ENCODE assay signal across 8 mouse cellular contexts in genomic region chr7:100866675-100867074, GRCm38 (mm10). TPM values are rescaled to one million over a fixed set of nuclear protein-coding genes. Genes with fewer than 3 reads are reported as not detected.
DNase-seq lines count a peak whose midpoint lies in the region; ATAC-seq lines count a peak whose summit lies in the region.

No protein-coding gene starts in this region.

- no peak for ATAC-seq in forebrain, embryonic 14.5 days
- no peak for ATAC-seq in forebrain, embryonic 13.5 days

- 10% methylated on average over 3 of the region's 3 CpGs for WGBS in forebrain, embryonic 14.5 days
- WGBS in forebrain, embryonic 13.5 days, result 14% methylated on average over 3 of the region's 3 CpGs

- no peaks in the 10 kb centered on the region for H3K27me3 ChIP-seq in forebrain, embryonic 14.5 days (replicated peaks; ENCODE audit: control insufficient read depth, insufficient read depth, low read length)
- no peaks in the 10 kb centered on the region for H3K27me3 ChIP-seq in forebrain, embryonic 13.5 days

- no peak overlapping the region for H3K4me2 ChIP-seq in forebrain, embryonic 14.5 days (ENCODE audit: low read length)
- no peak overlapping the region for H3K4me2 ChIP-seq in forebrain, embryonic 13.5 days

- H3K4me3 ChIP-seq in forebrain, embryonic 14.5 days (ENCODE audit: low read depth, low read length), result no peak overlapping the region
- no peak overlapping the region for H3K4me3 ChIP-seq in forebrain, embryonic 13.5 days

- DNase-seq in forebrain, embryonic 14.5 days (ENCODE audit: low spot score), result peak; percentile 83
- peak; percentile 75 for DNase-seq in 3T3-L1 (ENCODE audit: low read depth, low spot score)
- DNase-seq in adipocyte (ENCODE audit: low spot score), result peak; percentile 63
- DNase-seq in embryo, embryonic 11.5 days (ENCODE audit: low read depth, low spot score), result peak; percentile 63
- DNase-seq in layer of hippocampus, adult 11-12 months (ENCODE audit: low spot score), result peak; percentile 84
- DNase-seq in lung, postnatal 10 days, result peak; percentile 75
- DNase-seq in spleen, postnatal 4 days (ENCODE audit: low spot score in 2 of 2), result peak; percentile 77 to 91

- H3K27ac ChIP-seq in forebrain, embryonic 14.5 days (ENCODE audit: low read depth, low read length), result no peak overlapping the region
- no peak overlapping the region for H3K27ac ChIP-seq in forebrain, embryonic 13.5 days

- no peak overlapping the region for H3K9ac ChIP-seq in forebrain, embryonic 14.5 days (ENCODE audit: low read length)
- no peak overlapping the region for H3K9ac ChIP-seq in forebrain, embryonic 13.5 days

- no peaks in the 10 kb centered on the region for H3K4me1 ChIP-seq in forebrain, embryonic 14.5 days (ENCODE audit: control insufficient read depth, insufficient read depth, low read length)
- H3K4me1 ChIP-seq in forebrain, embryonic 13.5 days, result peaks cover 9% of the 10 kb centered on the region

- H3K9me3 ChIP-seq in forebrain, embryonic 14.5 days (replicated peaks; ENCODE audit: control insufficient read depth, low read length), result no peaks in the 10 kb centered on the region
- no peaks in the 10 kb centered on the region for H3K9me3 ChIP-seq in forebrain, embryonic 13.5 days (replicated peaks)

- H3K36me3 ChIP-seq in forebrain, embryonic 14.5 days (ENCODE audit: control insufficient read depth, insufficient read depth, low read length), result no peaks in the 10 kb centered on the region
- no peaks in the 10 kb centered on the region for H3K36me3 ChIP-seq in forebrain, embryonic 13.5 days (ENCODE audit: poor library complexity, severe bottlenecking)

RNA-seq across cellular contexts. Expression of gene Relt, which starts 3.4 kb away (rescaled TPM):
- polyA plus RNA-seq in forebrain, embryonic 14.5 days (2014; fragmentation: Nextera tagmentation; extraction: Ambion mirVana), result 2.6 TPM in 2 replicates
- polyA plus RNA-seq in forebrain, embryonic 13.5 days (2015; fragmentation: Nextera tagmentation; extraction: Ambion mirVana), result 2.4 and 3.1 TPM in 2 replicates
